Mouse (Mus musculus) monocyte, adult 5-6 weeks (primary cell): ENCODE results near the gene 5530400C23Rik. TPM values are rescaled to one million over a fixed set of nuclear protein-coding genes. Genes with fewer than 3 reads are reported as not detected.
"Not testable (repeated sequence)": the region's sequence is repeated elsewhere in the genome, so short reads cannot be mapped to it uniquely, and the experiment has no call there.

Source experiments
- ATAC-seq: fragments of 153-309, 156-312 bp; replicated peaks from 2 replicates; pipeline ENCODE4 v1.8.0; 2017; ENCODE audit warnings: mild to moderate bottlenecking; ENCODE audit not compliant: low TSS enrichment, insufficient number of reproducible peaks, severe bottlenecking, poor library complexity, low FRiP score
- total RNA-seq: library from RNA; stranded (forward); fragments of 200-1000, 200-491, 200-594 nt; gene quantifications from 3 replicates; pipeline ENCODE4 v1.2.3, GENCODE M21; 2017

Gene 5530400C23Rik
- not detected in 3 replicates for total RNA-seq

GRCm38 (mm10) chr6:133291916-133292315, at the start of gene 5530400C23Rik:
Gene 5530400C23Rik (plus strand): TSS chr6:133292216.
- ATAC-seq, result not testable (repeated sequence)

GRCm38 (mm10) chr6:133305952-133306715, 14.1 kb downstream of the 5530400C23Rik start:
- no peak for ATAC-seq

- ATAC-seq, result not testable (repeated sequence)
Measured at GRCm38 (mm10) chr6:133313896-133314295, 21.9 kb downstream of the 5530400C23Rik start.

- no peak for ATAC-seq
Measured at GRCm38 (mm10) chr6:133338535-133338934, 46.5 kb downstream of the 5530400C23Rik start.

- not testable (repeated sequence) for ATAC-seq
Measured at GRCm38 (mm10) chr6:133341731-133342130, 49.7 kb downstream of the 5530400C23Rik start.

Other genes starting within 250 kb of the 5530400C23Rik start
- 0.32 TPM in 1 of 3 replicates, not detected in the others for gene Tas2r140, start 236.4 kb upstream of the 5530400C23Rik start, total RNA-seq
- gene Smim10l1, start 187.3 kb upstream of the 5530400C23Rik start, total RNA-seq, result 33.4 to 57.3 TPM (median 44.8 TPM) in 3 replicates